Mouse (Mus musculus) C2C12 (cell line): ENCODE data around the gene Ell.

Experiments used
- CTCF ChIP-seq: IDR thresholded peaks from one replicate; pipeline ENCODE4 v1.5.1; 2011; ENCODE audit not compliant: control insufficient read depth, insufficient read depth, insufficient read length
- MYOD1 ChIP-seq: IDR thresholded peaks from one replicate; pipeline ENCODE4 v1.6.1; 2011; ENCODE audit warnings: low read depth; ENCODE audit not compliant: control insufficient read depth, insufficient read length

GRCm38 (mm10) chr8:70598722-70599121, 59.5 kb downstream of the Ell start:
- TF ChIP-seq CTCF (no peak), MYOD1 (no peak)
